Mouse (Mus musculus): ENCODE data around the gene Traf3ip3.

The Traf3ip3 gene

DNA sequence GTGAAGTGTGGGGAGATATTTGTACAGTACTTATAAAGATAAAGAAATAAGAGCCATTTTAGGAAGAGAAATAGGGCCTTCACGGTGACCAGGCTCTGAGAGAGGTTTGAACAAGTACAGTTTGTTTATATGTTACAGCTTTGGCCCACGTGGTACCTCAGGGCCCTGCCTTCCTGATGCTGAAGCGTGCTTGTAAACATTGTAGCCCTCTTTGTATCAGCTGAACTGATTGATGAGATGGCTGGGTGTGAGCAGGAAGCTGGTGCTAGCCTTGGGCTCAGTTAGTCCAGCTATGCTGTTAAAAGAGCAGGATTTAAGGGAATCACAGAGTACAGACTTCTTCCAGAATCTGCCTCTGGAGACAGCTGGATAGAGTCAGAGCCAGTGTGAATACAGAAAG, 42.3 kb downstream of the Traf3ip3 start:
- DNase-seq (ENCODE audit: low read depth): no peak

GRCm38 (mm10) chr1:193157111-193157492, 44.4 kb downstream of the Traf3ip3 start:
- no peak for DNase-seq (ENCODE audit: low read depth)

DNA sequence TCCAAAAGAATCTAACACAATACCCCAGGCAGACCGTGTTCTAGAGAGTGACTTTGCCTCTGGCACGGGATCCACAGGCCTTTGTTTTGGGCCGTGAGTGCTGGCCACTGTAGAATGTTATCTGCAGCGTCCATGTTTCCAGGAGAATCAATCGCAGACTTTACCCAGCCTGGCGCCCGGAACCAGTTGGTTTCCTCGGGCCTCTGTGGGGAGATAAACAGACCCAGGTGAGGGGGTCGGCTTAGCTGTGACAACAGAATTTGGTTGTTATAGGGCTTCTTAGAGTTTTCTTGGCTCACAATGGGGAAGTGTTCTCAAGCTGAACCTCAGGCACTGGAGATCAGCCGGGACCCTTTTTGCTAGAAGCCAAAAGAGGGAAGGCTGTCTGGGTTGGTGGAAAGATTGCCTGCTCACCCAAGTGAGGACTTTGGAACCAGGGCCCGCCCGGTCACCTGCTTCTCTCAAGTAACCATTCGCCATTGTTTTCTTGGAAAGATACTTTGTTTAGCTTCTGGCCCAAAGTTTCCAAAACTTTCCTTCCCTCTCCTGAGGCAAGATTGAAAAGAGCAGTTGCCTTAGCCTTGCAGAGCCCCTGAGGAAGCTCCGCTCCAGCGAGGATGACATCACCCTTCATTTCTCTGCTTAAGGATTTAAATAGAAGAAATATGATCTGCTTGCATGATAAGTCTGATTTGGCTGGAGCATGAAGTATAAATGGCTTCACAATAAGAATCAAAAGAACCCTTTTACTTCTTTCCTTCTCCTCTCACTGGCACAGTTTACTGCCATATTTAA, 45.0 kb downstream of the Traf3ip3 start:
- DNase-seq (ENCODE audit: low read depth): no peak

- DNase-seq (ENCODE audit: low read depth): no peak
Measured at GRCm38 (mm10) chr1:193153561-193153960, 47.9 kb downstream of the Traf3ip3 start.

GRCm38 (mm10) chr1:193152872-193153271, 48.6 kb downstream of the Traf3ip3 start, which contains the start of gene Irf6:
Gene Irf6 (plus strand): TSS chr1:193153111.
- no peak for DNase-seq (ENCODE audit: low read depth)

DNA sequence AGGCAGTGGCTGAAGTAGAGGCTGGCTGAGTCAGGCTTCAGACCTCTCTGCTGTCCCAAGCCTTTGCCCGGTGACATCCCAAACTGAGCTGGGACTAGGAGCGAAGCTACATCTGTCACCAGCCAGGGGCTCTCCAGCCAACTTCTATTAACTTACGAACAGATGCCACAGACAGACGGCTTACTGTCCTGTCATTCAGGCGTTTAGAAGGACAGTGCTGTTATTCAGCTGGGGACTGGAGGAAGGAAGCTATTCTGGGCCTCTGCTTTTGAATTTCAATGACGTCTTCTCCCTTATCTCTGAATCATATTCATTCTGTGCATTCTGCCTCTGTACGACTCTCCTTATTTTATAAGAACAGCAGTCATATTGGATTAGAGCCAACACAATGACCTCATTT, 50.4 kb downstream of the Traf3ip3 start:
- peak; percentile 30 for DNase-seq (ENCODE audit: low read depth)

DNA sequence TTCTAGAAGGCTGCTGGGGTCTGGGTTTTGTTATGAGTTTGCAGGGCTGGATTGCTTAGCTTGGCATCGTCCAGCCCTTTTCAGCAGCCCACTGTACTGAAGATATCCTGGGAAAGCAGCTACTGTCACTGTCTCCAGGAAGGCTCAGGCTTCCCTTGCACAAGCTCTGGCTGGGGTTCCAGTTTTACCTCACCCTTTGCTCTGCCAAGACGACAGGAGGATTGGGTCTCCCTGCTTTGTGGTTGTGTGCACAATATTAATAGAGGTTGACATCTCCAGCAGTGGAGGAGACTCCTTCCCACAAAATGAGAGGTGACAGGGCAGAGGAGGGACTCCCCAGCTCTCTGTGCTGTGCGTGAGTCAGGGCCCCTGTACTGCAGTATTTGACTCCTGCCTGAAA, 52.3 kb downstream of the Traf3ip3 start:
- DNase-seq (ENCODE audit: low read depth): no peak

GRCm38 (mm10) chr1:193146416-193146815, 55.1 kb downstream of the Traf3ip3 start:
- DNase-seq (ENCODE audit: low read depth): peak; percentile 46

GRCm38 (mm10) chr1:193145101-193145500, 56.4 kb downstream of the Traf3ip3 start:
- DNase-seq (ENCODE audit: low read depth): no peak

DNA sequence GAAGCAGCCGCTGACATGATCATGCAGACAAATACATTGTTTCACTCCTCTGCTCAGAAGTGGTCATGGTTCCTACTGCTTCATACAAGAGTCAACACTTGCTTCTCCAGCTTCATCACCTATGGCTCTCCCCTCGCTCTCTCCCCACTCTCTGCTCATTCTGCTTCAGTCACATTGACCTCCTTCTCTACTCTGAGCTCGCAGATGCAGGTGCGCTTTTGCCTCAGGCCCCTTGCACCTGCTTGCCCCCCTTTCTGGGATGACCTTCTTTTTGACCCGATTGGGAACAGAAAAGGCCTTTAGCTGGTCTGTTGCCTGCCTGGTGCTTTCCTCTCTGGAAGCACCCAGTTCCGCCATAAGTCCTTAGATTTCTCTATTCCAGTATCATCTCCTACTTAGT, 57.0 kb downstream of the Traf3ip3 start:
- no peak for DNase-seq (ENCODE audit: low read depth)

DNA sequence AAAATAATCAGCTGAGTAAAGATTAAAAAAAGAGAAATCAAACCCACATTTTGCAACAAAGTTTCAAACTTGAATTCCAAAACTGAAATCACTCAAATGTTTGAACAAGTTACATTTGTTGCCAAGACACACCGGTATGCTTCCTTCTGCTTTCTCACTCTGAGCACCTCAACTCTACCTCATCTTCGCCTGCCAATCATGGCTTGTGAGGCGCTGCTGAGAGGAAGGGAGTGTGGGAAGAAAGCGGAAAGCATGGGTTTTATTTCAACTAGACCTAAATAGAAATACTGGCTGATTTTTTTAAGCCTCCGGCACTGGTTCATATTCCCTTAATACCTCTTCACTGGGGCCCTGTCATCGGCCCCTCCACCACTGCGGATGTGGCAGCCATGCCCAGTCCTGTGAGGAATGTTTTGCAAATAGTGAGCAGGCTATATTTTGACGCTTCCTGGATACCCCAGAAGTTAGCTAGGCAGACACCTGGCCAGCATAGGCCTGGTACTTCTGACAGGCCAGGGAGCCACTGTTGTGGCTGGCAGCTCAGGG, 58.9 kb downstream of the Traf3ip3 start:
- DNase-seq (ENCODE audit: low read depth): peak; percentile 39

- no peak for DNase-seq (ENCODE audit: low read depth)
Measured at GRCm38 (mm10) chr1:193141118-193141517, 60.4 kb downstream of the Traf3ip3 start.

DNA sequence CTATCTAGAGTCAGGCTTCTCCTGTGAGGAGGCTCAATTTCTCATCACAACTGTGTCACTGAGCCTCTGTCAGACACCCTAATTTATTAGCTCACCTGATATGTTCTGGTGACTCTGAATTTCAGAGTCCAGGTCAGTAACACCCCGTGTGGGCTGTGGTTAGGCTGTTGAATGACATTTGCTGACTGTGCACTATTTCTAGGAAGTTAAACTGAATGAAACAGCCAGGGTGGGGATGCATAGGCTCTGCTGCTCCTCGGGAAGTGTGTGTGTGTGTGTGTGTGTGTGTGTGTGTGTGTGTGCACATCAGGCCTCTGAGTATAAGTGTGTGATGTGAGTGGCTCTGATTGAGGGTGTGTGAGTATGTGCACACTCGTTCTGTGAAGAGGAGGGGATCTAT, 62.8 kb downstream of the Traf3ip3 start:
- peak; percentile 27 for DNase-seq (ENCODE audit: low read depth)

- no peak for DNase-seq (ENCODE audit: low read depth)
Measured at GRCm38 (mm10) chr1:193138087-193138486, 63.4 kb downstream of the Traf3ip3 start.

DNA sequence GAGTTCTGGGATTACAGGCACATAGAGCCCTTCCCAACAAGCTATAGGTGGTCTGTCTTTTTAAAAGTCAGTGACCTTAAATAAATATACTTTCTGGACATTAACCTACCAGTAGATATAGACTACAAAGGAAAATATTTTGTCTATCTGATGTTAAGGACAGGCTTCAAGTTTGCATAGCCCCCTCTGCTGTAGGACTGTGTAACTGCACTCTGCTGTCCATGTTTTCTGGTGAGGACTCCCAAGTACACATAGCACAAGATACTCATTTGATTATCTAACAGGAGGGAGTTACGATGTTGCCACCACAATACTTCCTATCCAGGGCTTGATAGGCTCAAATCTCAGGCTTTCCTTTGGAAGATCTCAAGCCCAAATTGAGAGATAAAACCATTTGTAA, 67.8 kb downstream of the Traf3ip3 start:
- peak; percentile 39 for DNase-seq (ENCODE audit: low read depth)

- no peak for DNase-seq (ENCODE audit: low read depth)
Measured at GRCm38 (mm10) chr1:193132385-193132784, 69.1 kb downstream of the Traf3ip3 start.

DNA sequence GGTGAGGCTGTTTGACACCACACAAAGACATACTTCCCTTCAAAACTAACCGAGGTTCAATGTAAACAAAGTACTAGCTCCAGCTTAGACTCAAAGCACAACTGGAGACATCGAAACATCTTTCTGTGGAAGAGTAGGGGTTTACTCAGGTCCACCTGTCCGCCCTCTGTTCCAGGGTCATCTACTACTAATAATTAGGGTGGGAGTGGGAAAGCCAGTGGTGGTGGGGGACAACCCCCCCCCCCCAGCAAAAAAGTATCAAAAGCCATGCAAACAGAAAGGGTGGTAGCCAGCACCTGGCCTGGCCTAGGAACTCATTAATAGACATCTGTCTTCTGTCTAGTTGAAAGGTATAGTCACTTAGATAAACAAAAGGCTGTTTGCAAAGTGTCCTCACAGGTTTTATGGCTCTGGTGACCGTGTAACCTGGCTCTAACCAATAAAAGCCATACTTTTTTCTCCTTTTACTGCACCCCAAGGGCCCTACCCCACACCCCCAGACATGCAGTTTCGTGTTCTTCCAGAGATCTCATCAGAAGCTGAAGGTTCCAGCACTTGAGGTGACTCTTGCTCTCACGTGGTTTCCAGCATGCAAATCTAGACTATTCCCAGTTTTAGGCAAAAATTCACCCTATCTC, 70.1 kb downstream of the Traf3ip3 start:
- DNase-seq (ENCODE audit: low read depth): no peak

GRCm38 (mm10) chr1:193130839-193131238, 70.7 kb downstream of the Traf3ip3 start:
- no peak for DNase-seq (ENCODE audit: low read depth)

GRCm38 (mm10) chr1:193130456-193130825, 71.1 kb downstream of the Traf3ip3 start:
- no peak for DNase-seq (ENCODE audit: low read depth)

DNA sequence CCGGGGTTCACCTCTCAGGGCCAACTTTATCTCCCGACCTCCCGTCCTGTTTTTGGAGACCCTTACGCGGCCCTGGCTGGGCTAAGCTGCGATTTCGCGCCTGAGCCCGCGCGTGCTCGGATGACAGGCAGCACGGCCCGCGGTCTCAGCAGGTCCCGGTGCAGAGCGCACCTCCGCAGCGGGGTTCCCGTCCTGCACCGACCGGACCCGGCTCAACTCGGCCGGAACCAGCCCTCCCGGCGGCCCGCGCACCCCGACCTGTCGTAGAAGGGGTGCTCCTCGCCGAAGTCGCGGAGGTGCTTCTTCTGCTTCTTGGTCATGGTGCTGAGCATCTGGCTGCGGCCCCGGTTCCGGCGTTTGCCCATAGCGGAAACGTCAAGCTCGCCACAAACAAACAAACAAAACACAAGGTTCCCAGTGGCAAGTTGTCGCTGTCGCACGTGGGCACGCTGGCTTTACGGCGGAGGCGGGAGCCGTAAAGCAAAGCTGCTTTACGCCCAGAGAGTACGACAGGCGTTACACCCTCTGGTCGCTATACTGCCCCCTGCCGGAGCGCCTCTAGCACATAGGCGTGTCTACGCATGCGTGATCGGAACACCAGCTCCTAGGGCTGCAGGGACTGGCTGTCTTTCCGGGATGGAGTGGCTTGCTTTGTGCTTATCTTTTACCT, 71.6 kb downstream of the Traf3ip3 start, which contains the start of gene Diexf:
Gene Diexf (minus strand): TSS at position 487 of the 670 bp plus-strand sequence.
- peak; percentile 97 for DNase-seq (ENCODE audit: low read depth)

- no peak for DNase-seq (ENCODE audit: low read depth)
Measured at GRCm38 (mm10) chr1:193129321-193129720, 72.2 kb downstream of the Traf3ip3 start.

DNA sequence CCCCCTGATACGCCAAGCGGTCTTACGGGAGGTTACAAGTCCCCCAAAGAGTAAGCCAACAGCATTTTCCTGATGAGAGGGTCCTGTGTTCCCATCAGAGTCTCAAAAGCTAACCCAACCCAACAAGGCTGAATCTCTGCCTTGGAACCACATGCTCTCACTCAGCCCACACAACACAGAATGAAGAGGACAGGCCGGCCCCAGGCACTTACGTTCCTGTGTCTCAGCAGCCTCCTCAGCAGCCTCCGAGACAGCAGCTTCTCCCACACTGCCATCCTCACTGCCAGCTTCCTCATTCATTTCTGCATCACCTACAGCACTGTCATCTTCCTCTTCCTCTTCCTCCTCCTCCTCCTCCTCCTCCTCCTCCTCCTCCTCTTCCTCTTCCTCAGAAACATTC, 73.4 kb downstream of the Traf3ip3 start:
- no peak for DNase-seq (ENCODE audit: low read depth)

GRCm38 (mm10) chr1:193125835-193126234, 75.7 kb downstream of the Traf3ip3 start:
- peak; percentile 72 for DNase-seq (ENCODE audit: low read depth)

All from 416B (cell line).